Mouse (Mus musculus) CH12.LX (cell line): ENCODE results near the gene Aldh3b1. TPM values are rescaled to one million over a fixed set of nuclear protein-coding genes. Genes with fewer than 3 reads are reported as not detected.

Experiments used
- DNase-seq: peaks from one replicate; pipeline ENCODE4 v3.0.0-alpha.2; 2013; ENCODE audit errors: extremely low read depth
- H3K27ac ChIP-seq: 2 replicates; pipeline ENCODE4 v1.5.1; 2012; ENCODE audit warnings: low read depth, mild to moderate bottlenecking, control low read depth, moderate library complexity; ENCODE audit not compliant: insufficient read depth
- H3K27me3 ChIP-seq: replicated peaks from 2 replicates; pipeline ENCODE3; 2012; ENCODE audit warnings: inconsistent platforms
- H3K36me3 ChIP-seq, 2 experiments: replicated peaks in 1 of 2; 2 replicates each; pipeline versions ENCODE3 to v1.6.1; 2012; ENCODE audit warnings: inconsistent platforms in 1 of 2, low read length in 1 of 2, mild to moderate bottlenecking in 1 of 2, mixed read lengths in 1 of 2, moderate library complexity in 1 of 2; ENCODE audit not compliant: control insufficient read depth in 1 of 2, insufficient read depth in 1 of 2
- H3K4me1 ChIP-seq, 2 experiments: 2 replicates each; pipeline ENCODE4 v1.6.1; 2012; ENCODE audit warnings: inconsistent platforms in 1 of 2, moderate library complexity in 1 of 2; ENCODE audit not compliant: insufficient read depth in 2 of 2, control insufficient read depth in 1 of 2
- H3K4me2 ChIP-seq: 2 replicates; pipeline ENCODE4 v1.6.1; 2012; ENCODE audit warnings: low read depth, mild to moderate bottlenecking, control low read depth; ENCODE audit not compliant: poor library complexity, insufficient read depth, severe bottlenecking
- H3K4me3 ChIP-seq, 3 experiments: fragments of 150-350 bp in 1 of 3; sonication (generic) in 1 of 3; replicated peaks in 1 of 3; 2 replicates each; pipeline versions ENCODE3 to v1.5.1; 2011 to 2012; ENCODE audit warnings: low read depth in 2 of 3, low read length in 2 of 3, mild to moderate bottlenecking in 2 of 3, moderate library complexity in 2 of 3, control low read depth in 1 of 3, improper control_type of control experiment in 1 of 3, inconsistent platforms in 1 of 3, mixed read lengths in 1 of 3; ENCODE audit not compliant: poor library complexity in 1 of 3
- H3K79me2 ChIP-seq: replicated peaks from 2 replicates; pipeline ENCODE4 v1.6.1; 2012; ENCODE audit warnings: mild to moderate bottlenecking, moderate library complexity; ENCODE audit not compliant: control insufficient read depth, poor library complexity, insufficient read depth, severe bottlenecking; ENCODE audit errors: extremely low read depth
- H3K9ac ChIP-seq: 2 replicates; pipeline ENCODE4 v1.6.1; 2012; ENCODE audit warnings: low read depth, mild to moderate bottlenecking, control low read depth, moderate library complexity; ENCODE audit not compliant: insufficient read depth
- H3K9me3 ChIP-seq: replicated peaks from 2 replicates; pipeline ENCODE3; 2012; ENCODE audit warnings: low read length, inconsistent platforms, mixed read lengths
- BHLHE40 ChIP-seq: IDR thresholded peaks from 2 replicates; pipeline ENCODE4 v1.6.1; 2011; ENCODE audit warnings: mild to moderate bottlenecking, low read depth, low read length, improper control_type of control experiment
- CHD1 ChIP-seq: IDR thresholded peaks from 2 replicates; pipeline ENCODE4 v1.6.1; 2012; ENCODE audit warnings: low read depth, low read length, improper control_type of control experiment, inconsistent platforms
- CHD2 ChIP-seq: IDR thresholded peaks from 2 replicates; pipeline ENCODE4 v1.6.1; 2011; ENCODE audit warnings: low read length, improper control_type of control experiment
- CTCF ChIP-seq, 2 experiments: IDR thresholded peaks in 1 of 2; conservative IDR thresholded peaks in 1 of 2; 2 replicates each; pipeline ENCODE4 v1.5.1; 2011 to 2012; ENCODE audit warnings: low read depth in 2 of 2, low read length in 2 of 2, improper control_type of control experiment in 1 of 2, inconsistent platforms in 1 of 2, mild to moderate bottlenecking in 1 of 2, moderate library complexity in 1 of 2
- ETS1 ChIP-seq: conservative IDR thresholded peaks from 2 replicates; pipeline ENCODE4 v1.6.1; 2012; ENCODE audit warnings: low read depth, mild to moderate bottlenecking, inconsistent platforms, low read length, improper control_type of control experiment, moderate library complexity
- GABPA ChIP-seq: IDR thresholded peaks from 2 replicates; pipeline ENCODE4 v1.6.1; 2012; ENCODE audit warnings: low read depth, low read length, improper control_type of control experiment, inconsistent platforms; ENCODE audit not compliant: insufficient replicate concordance
- HCFC1 ChIP-seq: IDR thresholded peaks from 2 replicates; pipeline ENCODE4 v1.6.1; 2012; ENCODE audit warnings: low read depth, mild to moderate bottlenecking, inconsistent platforms, low read length, improper control_type of control experiment
- JUN ChIP-seq: IDR thresholded peaks from 2 replicates; pipeline ENCODE4 v1.6.1; 2011; ENCODE audit warnings: low read depth, mild to moderate bottlenecking, low read length, improper control_type of control experiment, moderate library complexity; ENCODE audit not compliant: insufficient read depth
- JUND ChIP-seq: conservative IDR thresholded peaks from 2 replicates; pipeline ENCODE4 v1.6.1; 2011; ENCODE audit warnings: low read depth, low read length, improper control_type of control experiment
- MAFK ChIP-seq: IDR thresholded peaks from 2 replicates; pipeline ENCODE4 v1.6.1; 2011; ENCODE audit warnings: low read length, improper control_type of control experiment; ENCODE audit not compliant: insufficient replicate concordance
- MAZ ChIP-seq: IDR thresholded peaks from 2 replicates; pipeline ENCODE4 v1.6.1; 2012; ENCODE audit warnings: low read depth, mild to moderate bottlenecking, inconsistent platforms, low read length, improper control_type of control experiment, moderate library complexity
- MXI1 ChIP-seq: IDR thresholded peaks from 2 replicates; pipeline ENCODE4 v1.6.1; 2011; ENCODE audit warnings: mild to moderate bottlenecking, low read depth, low read length, improper control_type of control experiment
- MYC ChIP-seq: IDR thresholded peaks from 2 replicates; pipeline ENCODE4 v1.6.1; 2011; ENCODE audit warnings: low read depth, mild to moderate bottlenecking, improper control_type of control experiment, low read length
- NRF1 ChIP-seq: IDR thresholded peaks from 2 replicates; pipeline ENCODE4 v1.6.1; 2014; ENCODE audit warnings: low read depth, mild to moderate bottlenecking, inconsistent platforms, low read length, improper control_type of control experiment, moderate library complexity
- PAX5 ChIP-seq: IDR thresholded peaks from 2 replicates; pipeline ENCODE4 v1.6.1; 2012; ENCODE audit warnings: low read length, inconsistent platforms, mixed read lengths
- POLR2A ChIP-seq: IDR thresholded peaks from 2 replicates; pipeline ENCODE4 v1.6.1; 2011; ENCODE audit warnings: low read depth, mild to moderate bottlenecking, improper control_type of control experiment, low read length
- RAD21 ChIP-seq: IDR thresholded peaks from 2 replicates; pipeline ENCODE4 v1.6.1; 2011; ENCODE audit warnings: low read depth, mild to moderate bottlenecking, low read length, improper control_type of control experiment, moderate library complexity
- RCOR1 ChIP-seq: conservative IDR thresholded peaks from 2 replicates; pipeline ENCODE4 v1.6.1; 2012; ENCODE audit warnings: low read depth, mild to moderate bottlenecking, inconsistent platforms, low read length, improper control_type of control experiment
- SIN3A ChIP-seq: IDR thresholded peaks from 2 replicates; pipeline ENCODE4 v1.6.1; 2012; ENCODE audit warnings: low read length, improper control_type of control experiment, inconsistent platforms
- SMC3 ChIP-seq: IDR thresholded peaks from 2 replicates; pipeline ENCODE4 v1.6.1; 2011; ENCODE audit warnings: low read depth, low read length, improper control_type of control experiment
- TBP ChIP-seq: conservative IDR thresholded peaks from 2 replicates; pipeline ENCODE4 v1.6.1; 2011; ENCODE audit warnings: low read depth, low read length, improper control_type of control experiment
- TCF12 ChIP-seq: IDR thresholded peaks from 2 replicates; pipeline ENCODE4 v1.6.1; 2014; ENCODE audit warnings: low read depth, mild to moderate bottlenecking, inconsistent platforms, low read length, improper control_type of control experiment
- UBTF ChIP-seq: IDR thresholded peaks from 2 replicates; pipeline ENCODE4 v1.6.1; 2012; ENCODE audit warnings: low read depth, mild to moderate bottlenecking, inconsistent platforms, low read length, improper control_type of control experiment, moderate library complexity
- USF1 ChIP-seq: IDR thresholded peaks from 2 replicates; pipeline ENCODE4 v1.6.1; 2014; ENCODE audit warnings: low read depth, mild to moderate bottlenecking, inconsistent platforms, low read length, improper control_type of control experiment
- USF2 ChIP-seq: conservative IDR thresholded peaks from 2 replicates; pipeline ENCODE4 v1.6.1; 2011; ENCODE audit warnings: low read depth, low read length, improper control_type of control experiment
- ZC3H11A ChIP-seq: IDR thresholded peaks from 2 replicates; pipeline ENCODE4 v1.6.1; 2012; ENCODE audit warnings: low read depth, mild to moderate bottlenecking, inconsistent platforms, low read length, improper control_type of control experiment
- ZKSCAN1 ChIP-seq: IDR thresholded peaks from 2 replicates; pipeline ENCODE4 v1.6.1; 2012; ENCODE audit warnings: low read depth, inconsistent platforms, low read length, improper control_type of control experiment, borderline replicate concordance
- ZMIZ1 ChIP-seq: IDR thresholded peaks from 2 replicates; pipeline ENCODE4 v1.6.1; 2012; ENCODE audit warnings: low read depth, mild to moderate bottlenecking, inconsistent platforms, low read length, improper control_type of control experiment
- dilution Hi-C: fragments of 300-500 bp; cut with MboI; formaldehyde crosslinking; loops from 2 replicates; pipeline ENCODE4 v1.14.3; 2020; ENCODE audit warnings: low sequenced_read_pairs; ENCODE audit not compliant: extremely low pct_unique_long_range_greater_than_20kb, extremely low pct_ligation_motif_present
- in situ Hi-C: fragments of 300-500 bp; cut with MboI; formaldehyde crosslinking; loops from 3 replicates; pipeline ENCODE4 v1.14.3; 2019; ENCODE audit warnings: low sequenced_read_pairs, low pct_ligation_motif_present, low pct_unique_long_range_greater_than_20kb, mixed read lengths
- polyA plus RNA-seq: library from polyadenylated mRNA; unstranded; fragments of >175 nt; gene quantifications from 2 replicates; pipeline ENCODE4 v1.2.1, GENCODE M21; 2012; ENCODE audit warnings: low read depth; ENCODE audit not compliant: insufficient read length
- total RNA-seq, 2 experiments: library from RNA; depleted of rRNA; stranded (reverse); fragments of 300-350 nt in 1 of 2; fragments of >200 nt in 1 of 2; gene quantifications; 2 replicates each; pipeline ENCODE4 v1.2.3; 2012 to 2014

Aldh3b1 gene
- total and polyA plus RNA-seq, 3 experiments = 5.9 to 8.1 (median 8.1) TPM

DNA sequence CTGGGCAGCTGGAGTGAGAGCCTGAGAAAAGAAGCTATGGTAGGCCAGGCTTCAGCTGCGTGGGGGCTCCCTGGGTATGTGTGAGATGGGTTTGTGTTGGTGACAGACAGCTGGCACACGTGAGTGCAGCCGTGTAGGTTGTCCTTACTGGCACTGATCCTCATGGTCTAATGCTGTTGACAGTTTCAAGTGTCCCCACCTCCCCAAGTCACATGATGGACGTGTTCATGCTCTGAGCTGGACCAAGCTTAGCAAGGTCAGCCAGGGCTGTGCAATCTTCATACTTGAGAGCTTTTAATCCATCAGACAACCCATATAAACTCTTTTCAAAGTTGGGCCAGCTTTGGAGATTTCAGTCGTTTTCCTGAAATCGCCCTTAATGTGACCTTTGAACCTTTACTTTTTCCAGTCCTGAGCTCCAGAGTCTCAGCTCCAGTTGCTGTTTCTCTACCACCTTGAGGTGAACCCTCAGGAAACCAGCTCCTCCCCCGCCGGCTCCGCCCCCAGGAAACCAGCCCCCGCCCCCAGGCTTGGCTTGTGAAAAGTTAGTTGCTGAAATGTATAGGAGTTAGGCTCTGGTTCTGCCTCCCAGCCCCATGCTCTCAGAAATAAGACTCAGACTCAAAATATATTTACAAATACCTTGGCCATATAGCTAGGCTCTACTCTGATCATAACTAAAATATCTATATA, 16.4 kb upstream of the Aldh3b1 start:
- dilution Hi-C loops = no loop called here
- no peak for TF ChIP-seq ZC3H11A
- no peak for TF ChIP-seq JUND
- no peak for TF ChIP-seq MAFK
- no peak for TF ChIP-seq UBTF
- TF ChIP-seq MYC = no peak
- no peak for TF ChIP-seq MAZ
- TF ChIP-seq SIN3A = no peak
- TF ChIP-seq CTCF (conservative IDR thresholded peaks at IDR 0.05 in 1 of 2, IDR thresholded peaks at IDR 0.05 in 1 of 2; ENCODE audit: low read depth in 2 of 2, low read length in 2 of 2) = no peak
- no peak for TF ChIP-seq TBP
- TF ChIP-seq GABPA = no peak
- TF ChIP-seq USF1 = no peak
- no peak for TF ChIP-seq JUN
- no peak for TF ChIP-seq TCF12
- TF ChIP-seq BHLHE40 = no peak
- TF ChIP-seq USF2 = no peak
- no peak for TF ChIP-seq HCFC1
- TF ChIP-seq, all 38 proteins: peak for 0
- Histone ChIP-seq H3K36me3 (peaks cover 53 to 89% of the 10 kb centered on the region in 2 experiments), H3K9ac (no peak overlapping the region), H3K27me3 (no peaks in the 10 kb centered on the region), H3K4me1 (peaks cover 20 to 57% of the 10 kb centered on the region in 2 experiments), H3K79me2 (no peaks in the 10 kb centered on the region), H3K4me2 (no peak overlapping the region), H3K27ac (peak overlapping the region; percentile 28; the same call in 1 of the 2 replicates), H3K4me3 (no peak overlapping the region), H3K9me3 (no peaks in the 10 kb centered on the region)
- in situ Hi-C loops = no loop called here
- DNase-seq = no peak

DNA sequence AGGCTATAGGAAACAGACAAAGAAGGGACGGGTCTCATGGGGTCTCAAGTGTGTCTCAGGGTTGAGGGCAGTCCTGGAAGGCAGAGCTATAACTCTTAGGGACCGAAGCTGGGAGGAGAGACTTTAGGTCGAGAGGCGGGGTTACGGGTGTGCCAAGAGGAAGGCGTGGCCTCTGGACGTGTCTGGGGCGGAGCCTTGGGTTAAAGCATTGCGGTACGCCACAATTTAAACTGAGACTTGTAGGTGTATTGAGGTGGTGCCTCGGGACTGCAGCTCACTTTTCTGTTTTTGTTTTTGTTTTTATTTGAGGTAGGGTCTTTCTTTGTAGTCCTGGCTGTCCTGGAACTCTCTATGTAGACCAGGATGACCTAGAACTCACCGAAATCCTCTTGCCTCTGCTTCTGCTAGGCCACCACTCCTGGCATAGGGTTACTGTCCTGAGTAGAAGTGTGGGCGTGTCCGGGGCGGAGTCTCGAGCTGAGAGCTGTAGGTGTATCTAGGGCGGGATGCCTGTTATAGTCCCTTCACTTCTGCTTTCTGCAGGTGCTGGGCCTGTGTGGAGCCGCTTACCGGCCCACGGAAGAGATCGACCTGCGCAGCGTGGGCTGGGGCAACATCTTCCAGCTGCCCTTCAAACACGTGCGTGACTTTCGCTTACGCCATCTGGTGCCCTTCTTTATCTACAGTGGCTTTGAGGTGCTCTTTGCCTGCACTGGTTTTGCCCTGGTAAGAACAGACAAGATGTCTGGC, 13.6 kb upstream of the Aldh3b1 start:
- H3K36me3 ChIP-seq = peaks cover 31 to 73% of the 10 kb centered on the region in 2 experiments
- peak; percentile 86 for DNase-seq
- H3K4me1 ChIP-seq = peaks cover 20 to 72% of the 10 kb centered on the region in 2 experiments
- in situ Hi-C loops = loop anchor here (5.0 kb wide), 1 partner anchor 36 kb away; the partner anchor contains the start of gene Tcirg1
- peak overlapping the region; percentile 14; the same call in 1 of the 2 replicates for H3K27ac ChIP-seq
- peak overlapping the region; percentile 22; the same call in 1 of the 2 replicates for H3K4me2 ChIP-seq
- no peaks in the 10 kb centered on the region for H3K9me3 ChIP-seq
- dilution Hi-C loops = no loop called here
- H3K4me3 ChIP-seq = peak overlapping the region in 2 of 3 experiments; percentile 8 to 37
- H3K79me2 ChIP-seq = no peaks in the 10 kb centered on the region
- no peaks in the 10 kb centered on the region for H3K27me3 ChIP-seq
- H3K9ac ChIP-seq = no peak overlapping the region
- TF ChIP-seq RAD21 (peak; percentile 14), HCFC1 (no peak), RCOR1 (no peak), NRF1 (peak; percentile 61), POLR2A (peak; percentile 60; the same call in 1 of the 2 replicates), USF2 (no peak), MXI1 (peak; percentile 87), CHD2 (no peak), BHLHE40 (peak; percentile 88), PAX5 (no peak), MAZ (no peak), ZKSCAN1 (no peak), TCF12 (peak; percentile 62; the same call in 1 of the 2 replicates), ZC3H11A (no peak), CTCF (conservative IDR thresholded peaks at IDR 0.05 in 1 of 2, IDR thresholded peaks at IDR 0.05 in 1 of 2; ENCODE audit: low read depth in 2 of 2, low read length in 2 of 2) (peak in 1 of 2 experiments; percentile 21; a peak in 1 of 4 replicates), SMC3 (peak; percentile 47), ETS1 (no peak; the same call in 1 of the 2 replicates), SIN3A (peak; percentile 75), CHD1 (no peak), ZMIZ1 (no peak)
